Mouse (Mus musculus) myocyte (in vitro differentiated cells): Measurements from ENCODE around the gene Gm5475. TPM values are rescaled to one million over a fixed set of nuclear protein-coding genes. Genes with fewer than 3 reads are reported as not detected.
A peak's percentile ranks its signal among the peaks of the same experiment; 100 is the strongest.

Experiments used
- H3K27me3 ChIP-seq: one replicate; pipeline ENCODE4 v1.6.1; 2011; ENCODE audit not compliant: control insufficient read depth, insufficient read depth, insufficient read length
- H3K36me3 ChIP-seq: one replicate; pipeline ENCODE4 v1.6.1; 2011; ENCODE audit not compliant: control insufficient read depth, insufficient read depth
- H3K4me2 ChIP-seq: one replicate; pipeline ENCODE4 v1.6.1; 2011; ENCODE audit warnings: low read depth, control low read depth
- H3K4me3 ChIP-seq: one replicate; pipeline ENCODE4 v1.5.1; 2011; ENCODE audit warnings: mild to moderate bottlenecking, control low read depth, moderate library complexity
- H3K79me2 ChIP-seq: one replicate; pipeline ENCODE4 v1.6.1; 2011; ENCODE audit not compliant: control insufficient read depth, insufficient read depth
- H3ac ChIP-seq: one replicate; pipeline ENCODE4 v1.6.1; 2011; ENCODE audit not compliant: control insufficient read depth, insufficient read length
- CEBPB ChIP-seq: IDR thresholded peaks from 2 replicates; pipeline ENCODE4 v1.6.1; 2011; ENCODE audit warnings: mild to moderate bottlenecking, moderate library complexity; ENCODE audit not compliant: poor library complexity, insufficient read depth, severe bottlenecking
- E2F4 ChIP-seq: IDR thresholded peaks from one replicate; pipeline ENCODE4 v1.6.1; 2011; ENCODE audit warnings: mild to moderate bottlenecking, control low read depth, moderate library complexity; ENCODE audit not compliant: insufficient read depth
- MAX ChIP-seq: IDR thresholded peaks from one replicate; pipeline ENCODE4 v1.6.1; 2011; ENCODE audit warnings: low read depth, mild to moderate bottlenecking, control low read depth
- MYOD1 ChIP-seq, 3 experiments: IDR thresholded peaks; one replicate each; pipeline ENCODE4 v1.6.1; 2011; ENCODE audit warnings: control low read depth in 2 of 3, low read depth in 2 of 3, mild to moderate bottlenecking in 2 of 3, moderate library complexity in 1 of 3; ENCODE audit not compliant: insufficient read length in 2 of 3, control insufficient read depth in 1 of 3
- MYOG ChIP-seq, 3 experiments: IDR thresholded peaks; one replicate each; pipeline ENCODE4 v1.6.1; 2011; ENCODE audit warnings: control low read depth in 2 of 3, low read depth in 2 of 3, mild to moderate bottlenecking in 2 of 3; ENCODE audit not compliant: insufficient read length in 2 of 3, control insufficient read depth in 1 of 3, insufficient read depth in 1 of 3
- POLR2A ChIP-seq: IDR thresholded peaks from one replicate; pipeline ENCODE4 v1.6.1; 2011; ENCODE audit warnings: low read depth, mild to moderate bottlenecking, control low read depth, moderate library complexity; ENCODE audit not compliant: insufficient read length
- POLR2AphosphoS2 ChIP-seq: IDR thresholded peaks from one replicate; pipeline ENCODE4 v1.6.1; 2011; ENCODE audit warnings: low read depth, control low read depth; ENCODE audit not compliant: insufficient read length
- REST ChIP-seq: IDR thresholded peaks from one replicate; pipeline ENCODE4 v1.6.1; 2011; ENCODE audit warnings: mild to moderate bottlenecking, control low read depth, moderate library complexity; ENCODE audit not compliant: insufficient read depth, insufficient read length
- SRF ChIP-seq: IDR thresholded peaks from one replicate; pipeline ENCODE4 v1.6.1; 2011; ENCODE audit warnings: low read depth; ENCODE audit not compliant: control insufficient read depth, insufficient read length
- TCF12 ChIP-seq: IDR thresholded peaks from one replicate; pipeline ENCODE4 v1.6.1; 2011; ENCODE audit warnings: mild to moderate bottlenecking, control low read depth; ENCODE audit not compliant: poor library complexity, insufficient read depth, severe bottlenecking
- TCF3 ChIP-seq: IDR thresholded peaks from one replicate; pipeline ENCODE4 v1.6.1; 2011; ENCODE audit warnings: low read depth, control low read depth; ENCODE audit not compliant: insufficient read length
- USF1 ChIP-seq: IDR thresholded peaks from one replicate; pipeline ENCODE4 v1.6.1; 2011; ENCODE audit warnings: low read depth, mild to moderate bottlenecking, control low read depth, moderate library complexity
- polyA plus RNA-seq: library from polyadenylated mRNA; unstranded; fragments of >200 nt; fragmentation: generic; extraction: Trizol; gene quantifications from one replicate; pipeline ENCODE4 v1.2.1, GENCODE M21; 2012; ENCODE audit warnings: missing spikeins

Gm5475 gene
- polyA plus RNA-seq, 1 experiment = 0.05 TPM

- Histone ChIP-seq H3K4me3 (no peak overlapping the region), H3K36me3 (no peaks in the 10 kb centered on the region), H3ac (no peak overlapping the region), H3K4me2 (no peak overlapping the region), H3K79me2 (no peaks in the 10 kb centered on the region), H3K27me3 (no peaks in the 10 kb centered on the region)
- TF ChIP-seq CEBPB (no peak), TCF12 (no peak), USF1 (no peak), MYOD1 (IDR thresholded peaks at IDR 0.05; ENCODE audit: control insufficient read depth in 1 of 3, insufficient read length in 2 of 3, low read depth in 2 of 3) (no peak), REST (no peak), MAX (no peak), SRF (no peak), E2F4 (no peak), POLR2AphosphoS2 (no peak), TCF3 (no peak), POLR2A (no peak), MYOG (IDR thresholded peaks at IDR 0.05; ENCODE audit: control insufficient read depth in 1 of 3, insufficient read depth in 1 of 3, insufficient read length in 2 of 3, low read depth in 2 of 3) (no peak)
These were observed 43.5 kb downstream of the Gm5475 start for GRCm38 (mm10) chr15:100465432-100465831.

- no peak for TF ChIP-seq MYOD1 (IDR thresholded peaks at IDR 0.05; ENCODE audit: control insufficient read depth in 1 of 3, insufficient read length in 2 of 3, low read depth in 2 of 3)
- no peak for TF ChIP-seq MAX
- no peak for TF ChIP-seq REST
- TF ChIP-seq E2F4 = no peak
- no peak for TF ChIP-seq MYOG (IDR thresholded peaks at IDR 0.05; ENCODE audit: control insufficient read depth in 1 of 3, insufficient read depth in 1 of 3, insufficient read length in 2 of 3, low read depth in 2 of 3)
- no peak for TF ChIP-seq SRF
- TF ChIP-seq POLR2A = no peak
- TF ChIP-seq TCF3 = no peak
- TF ChIP-seq TCF12 = no peak
- no peak for TF ChIP-seq POLR2AphosphoS2
- no peak for TF ChIP-seq CEBPB
- no peak for TF ChIP-seq USF1
These were observed 45.8 kb downstream of the Gm5475 start for GRCm38 (mm10) chr15:100467738-100468137.

GRCm38 (mm10) chr15:100468295-100469188, 46.6 kb downstream of the Gm5475 start, which contains the start of gene Letmd1:
Gene Letmd1, plus strand, starts transcription at chr15:100469023.
- H3K79me2 ChIP-seq = no peaks in the 10 kb centered on the region
- peak within 1 kb of the TSS; percentile 87 for H3K4me2 ChIP-seq
- peaks cover 3% of the 10 kb centered on the region for H3K36me3 ChIP-seq
- TF ChIP-seq REST (peak; percentile 95), TCF12 (no peak), USF1 (no peak), SRF (peak; percentile 45), CEBPB (no peak), MAX (no peak), POLR2A (peak; percentile 81), E2F4 (no peak), MYOG (IDR thresholded peaks at IDR 0.05; ENCODE audit: control insufficient read depth in 1 of 3, insufficient read depth in 1 of 3, insufficient read length in 2 of 3, low read depth in 2 of 3) (peak in 1 of 3 experiments; percentile 32), MYOD1 (IDR thresholded peaks at IDR 0.05; ENCODE audit: control insufficient read depth in 1 of 3, insufficient read length in 2 of 3, low read depth in 2 of 3) (peak in 2 of 3 experiments; percentile 29 to 59), TCF3 (no peak), POLR2AphosphoS2 (peak; percentile 62)
- peak within 1 kb of the TSS; percentile 50 for H3ac ChIP-seq
- no peaks in the 10 kb centered on the region for H3K27me3 ChIP-seq
- H3K4me3 ChIP-seq = peak within 1 kb of the TSS; percentile 52

More at GRCm38 (mm10) chr15:100467738-100468137, 45.8 kb downstream of the Gm5475 start:
- no peaks in the 10 kb centered on the region for H3K79me2 ChIP-seq
- no peak overlapping the region for H3ac ChIP-seq
- peak overlapping the region; percentile 52 for H3K4me3 ChIP-seq
- peak overlapping the region; percentile 87 for H3K4me2 ChIP-seq
- peaks cover 3% of the 10 kb centered on the region for H3K36me3 ChIP-seq
- no peaks in the 10 kb centered on the region for H3K27me3 ChIP-seq

GRCm38 (mm10) chr15:100469189-100469545, 47.2 kb downstream of the Gm5475 start:
- Histone ChIP-seq H3K36me3 (peaks cover 3% of the 10 kb centered on the region), H3K4me3 (peak overlapping the region; percentile 52), H3ac (peak overlapping the region; percentile 50), H3K27me3 (no peaks in the 10 kb centered on the region), H3K4me2 (peak overlapping the region; percentile 83), H3K79me2 (no peaks in the 10 kb centered on the region)
- no peak for TF ChIP-seq USF1
- TF ChIP-seq POLR2AphosphoS2 = no peak
- no peak for TF ChIP-seq TCF3

GRCm38 (mm10) chr15:100470037-100470436, 48.1 kb downstream of the Gm5475 start:
- H3K27me3 ChIP-seq = no peaks in the 10 kb centered on the region
- no peak for TF ChIP-seq REST
- TF ChIP-seq USF1 = no peak
- TF ChIP-seq CEBPB = no peak
- no peak for TF ChIP-seq MAX
- no peak for TF ChIP-seq POLR2A
- no peak for TF ChIP-seq TCF12
- no peak for TF ChIP-seq TCF3
- TF ChIP-seq E2F4 = no peak
- no peak for TF ChIP-seq MYOG (IDR thresholded peaks at IDR 0.05; ENCODE audit: control insufficient read depth in 1 of 3, insufficient read depth in 1 of 3, insufficient read length in 2 of 3, low read depth in 2 of 3)
- no peak for TF ChIP-seq POLR2AphosphoS2
- H3K36me3 ChIP-seq = peaks cover 3% of the 10 kb centered on the region
- H3ac ChIP-seq = no peak overlapping the region
- peak overlapping the region; percentile 52 for H3K4me3 ChIP-seq
- peak overlapping the region; percentile 83 for H3K4me2 ChIP-seq
- H3K79me2 ChIP-seq = no peaks in the 10 kb centered on the region
